Mouse (Mus musculus): ENCODE results near the gene Ppp1r36.
"Not testable (repeated sequence)": the region's sequence is repeated elsewhere in the genome, so short reads cannot be mapped to it uniquely, and the experiment has no call there.

The Ppp1r36 gene

DNA sequence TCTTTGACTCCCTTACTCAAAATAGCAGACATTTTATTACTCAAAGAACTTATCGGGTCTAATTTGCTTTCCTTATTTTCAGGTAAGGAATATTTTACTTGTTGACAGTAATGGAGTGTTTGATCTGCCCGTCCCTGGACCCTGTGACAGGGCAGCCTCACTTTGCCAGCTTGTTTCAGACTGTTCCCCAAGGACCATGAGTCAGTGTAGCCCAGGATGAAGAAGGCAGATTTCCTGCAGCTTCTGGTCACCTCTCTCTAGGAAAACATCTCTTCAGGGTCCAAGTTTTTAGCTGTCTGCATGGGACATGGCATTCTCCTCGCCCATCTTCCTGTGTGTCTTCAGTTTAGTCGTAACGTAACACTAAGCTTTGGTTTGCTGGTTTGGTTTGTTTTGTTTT lies 20.1 kb upstream of the Ppp1r36 start:
- DNase-seq (ENCODE audit: low read depth): no peak

GRCm38 (mm10) chr12:76401674-76402073 lies 15.7 kb upstream of the Ppp1r36 start:
- no peak for DNase-seq (ENCODE audit: low read depth)

- no peak for DNase-seq (ENCODE audit: low read depth)
These were observed 14.1 kb upstream of the Ppp1r36 start for GRCm38 (mm10) chr12:76402991-76403885.

DNA sequence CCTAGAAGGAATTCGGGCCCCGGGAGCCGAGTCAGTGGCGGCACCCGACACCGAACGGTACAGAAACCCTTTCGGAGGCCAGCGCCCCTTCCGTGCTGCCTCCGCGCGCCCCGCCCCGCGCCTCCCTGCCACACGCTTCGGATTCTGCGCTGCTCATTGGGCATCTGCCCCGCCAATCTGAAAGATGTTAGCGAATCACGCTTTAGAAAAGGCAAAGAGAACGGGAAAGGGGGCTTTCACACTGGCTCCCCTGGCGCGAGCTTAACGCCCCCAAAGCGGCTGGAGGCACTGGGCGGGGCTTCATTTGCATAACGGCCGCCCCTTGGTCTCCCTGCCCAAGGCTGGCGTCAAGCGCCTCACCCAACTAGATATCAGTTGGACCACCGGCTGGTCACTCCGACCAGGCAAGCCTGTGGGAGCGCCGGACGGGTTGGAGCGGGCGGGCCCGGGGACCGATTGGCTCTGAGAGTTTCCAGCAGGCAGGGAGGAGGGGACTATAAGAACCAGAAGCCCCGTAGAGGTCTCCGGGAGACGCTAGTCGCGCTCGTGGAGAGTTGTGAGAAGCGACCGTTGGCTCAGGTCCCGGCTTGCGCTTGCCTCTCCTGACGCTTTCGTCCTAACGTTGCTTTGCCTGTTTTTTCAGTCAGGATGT lies 13.3 kb upstream of the Ppp1r36 start, which contains the start of gene Hspa2:
TSS of gene Hspa2 (plus strand) at position 291 of the 652 bp plus-strand sequence.
- DNase-seq (ENCODE audit: low read depth): peak; percentile 99

DNA sequence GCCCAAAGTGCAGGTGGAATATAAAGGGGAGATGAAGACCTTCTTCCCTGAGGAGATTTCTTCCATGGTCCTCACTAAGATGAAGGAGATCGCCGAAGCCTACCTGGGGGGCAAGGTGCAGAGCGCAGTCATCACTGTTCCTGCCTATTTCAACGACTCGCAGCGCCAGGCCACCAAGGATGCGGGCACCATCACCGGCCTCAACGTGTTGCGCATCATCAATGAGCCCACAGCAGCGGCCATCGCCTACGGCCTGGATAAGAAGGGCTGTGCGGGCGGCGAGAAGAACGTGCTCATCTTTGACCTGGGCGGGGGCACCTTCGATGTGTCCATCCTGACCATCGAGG lies 12.5 kb upstream of the Ppp1r36 start:
- DNase-seq (ENCODE audit: low read depth): no peak

GRCm38 (mm10) chr12:76405183-76405970 lies 12.0 kb upstream of the Ppp1r36 start:
- no peak for DNase-seq (ENCODE audit: low read depth)

- no peak for DNase-seq (ENCODE audit: low read depth)
These were observed 11.4 kb upstream of the Ppp1r36 start for GRCm38 (mm10) chr12:76405971-76406370.

DNA sequence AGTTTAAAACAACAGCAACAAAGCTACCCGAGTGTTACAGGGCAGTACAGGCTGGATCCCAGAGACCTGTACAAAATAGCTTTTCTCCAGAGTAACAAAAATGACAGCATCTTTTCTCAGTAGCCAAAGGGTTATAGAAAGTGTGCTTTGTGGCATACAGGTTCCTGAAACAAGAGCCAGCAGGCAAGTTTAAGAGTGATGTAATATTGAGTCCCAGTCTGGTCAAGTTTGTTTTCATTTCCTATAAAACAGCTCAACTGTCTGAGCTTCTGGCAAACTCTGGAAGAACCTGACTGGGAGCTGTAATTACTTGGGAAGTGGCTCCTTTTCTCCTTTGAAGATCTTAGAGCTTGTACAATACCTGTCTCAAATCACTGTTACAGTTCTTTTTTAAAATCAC lies 10.2 kb upstream of the Ppp1r36 start:
- DNase-seq (ENCODE audit: low read depth): no peak

GRCm38 (mm10) chr12:76409166-76409565 lies 8.2 kb upstream of the Ppp1r36 start:
- DNase-seq (ENCODE audit: low read depth): no peak

DNA sequence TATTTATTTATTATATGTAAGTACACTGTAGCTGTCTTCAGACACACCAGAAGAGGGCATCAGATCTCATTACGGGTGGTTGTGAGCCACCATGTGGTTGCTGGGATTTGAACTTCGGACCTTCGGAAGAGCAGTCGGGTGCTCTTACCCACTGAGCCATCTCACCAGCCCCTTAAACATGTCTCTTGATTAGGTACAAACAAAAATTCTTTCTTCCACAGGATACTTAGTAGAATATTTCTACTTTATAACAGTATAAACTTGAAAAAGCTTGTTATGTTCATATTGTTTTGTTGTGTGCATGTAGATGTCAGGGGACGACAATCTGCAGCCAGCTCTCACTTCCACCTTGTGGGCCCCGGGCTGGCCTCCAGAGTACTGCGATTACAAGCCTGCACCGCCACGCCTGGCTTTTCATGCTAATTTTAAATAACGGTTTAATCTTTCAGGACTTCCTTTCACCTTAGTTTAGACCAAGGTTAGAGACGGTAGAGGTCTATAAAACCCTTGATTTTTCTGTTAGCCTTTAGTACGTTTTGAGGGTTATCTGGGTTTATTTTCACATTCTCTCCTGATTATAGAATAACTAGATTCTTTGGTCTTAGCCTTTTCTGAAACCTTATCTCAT lies 1.8 kb upstream of the Ppp1r36 start:
- no peak for DNase-seq (ENCODE audit: low read depth)

GRCm38 (mm10) chr12:76418346-76418745 lies 1.0 kb downstream of the Ppp1r36 start:
- DNase-seq (ENCODE audit: low read depth): no peak

DNA sequence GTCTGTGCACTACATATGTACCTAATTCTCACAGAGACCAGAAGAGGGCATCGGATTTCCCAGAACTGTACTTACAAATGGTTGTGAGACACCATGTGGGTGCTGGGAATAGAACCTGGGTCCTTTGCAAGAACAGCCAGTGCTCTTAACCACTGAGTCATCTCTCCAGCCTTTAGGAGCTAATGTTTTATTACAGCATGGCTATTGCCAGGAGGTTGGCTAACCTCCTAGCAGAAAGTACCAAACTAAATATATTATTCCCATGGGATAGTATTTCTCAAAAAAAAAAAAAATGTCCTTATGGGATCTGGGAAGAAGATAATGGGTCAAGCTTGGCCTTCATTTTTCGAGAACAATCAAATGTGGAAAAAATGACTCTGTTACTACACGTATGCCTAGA lies 7.9 kb downstream of the Ppp1r36 start:
- DNase-seq (ENCODE audit: low read depth): no peak

GRCm38 (mm10) chr12:76427546-76427945 lies 10.2 kb downstream of the Ppp1r36 start:
- DNase-seq (ENCODE audit: low read depth): no peak

GRCm38 (mm10) chr12:76430879-76431406 lies 13.6 kb downstream of the Ppp1r36 start:
- DNase-seq (ENCODE audit: low read depth): no peak

DNA sequence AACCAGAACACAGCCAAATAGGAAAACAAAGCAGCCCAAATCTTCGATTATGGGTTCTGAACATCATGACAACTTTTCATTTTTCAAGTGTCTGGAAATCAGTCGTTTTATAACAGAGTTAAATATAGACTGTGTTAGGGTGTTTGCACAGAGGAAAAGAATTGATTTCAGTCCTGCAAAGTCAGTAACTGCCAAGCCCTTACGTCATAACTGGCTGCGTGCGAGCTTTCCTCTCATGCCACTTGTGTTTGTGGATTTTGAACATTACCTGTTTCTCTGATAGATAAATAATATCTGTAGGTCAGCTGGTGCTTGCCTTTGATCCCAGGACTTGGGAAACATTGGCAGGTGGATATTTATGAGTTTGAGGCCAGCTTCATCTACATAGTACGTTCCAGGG lies 14.1 kb downstream of the Ppp1r36 start:
- no peak for DNase-seq (ENCODE audit: low read depth)

- no peak for DNase-seq (ENCODE audit: low read depth)
These were observed 16.8 kb downstream of the Ppp1r36 start for GRCm38 (mm10) chr12:76434111-76434510.

GRCm38 (mm10) chr12:76435084-76435483 lies 17.7 kb downstream of the Ppp1r36 start:
- no peak for DNase-seq (ENCODE audit: low read depth)

DNA sequence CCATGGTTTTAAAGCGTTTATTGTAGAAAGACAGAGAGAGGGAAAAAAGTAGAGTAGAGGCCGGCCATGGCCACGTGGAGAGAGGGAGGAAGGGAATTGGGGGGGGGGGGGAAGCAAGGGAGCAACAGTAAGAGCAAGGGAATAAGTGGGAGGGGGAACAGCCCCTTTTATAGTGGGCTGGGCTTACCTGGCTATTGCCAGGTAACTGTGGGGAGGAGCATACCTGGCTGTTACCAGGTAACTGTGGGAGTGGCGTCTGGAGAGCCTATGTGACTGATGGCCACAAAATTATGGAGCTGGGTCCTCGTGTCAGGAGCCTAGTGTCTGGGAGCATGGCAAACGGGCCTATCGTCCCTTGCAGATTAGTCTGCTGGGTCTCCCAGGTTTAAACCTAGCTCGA lies 18.2 kb downstream of the Ppp1r36 start:
- no peak for DNase-seq (ENCODE audit: low read depth)

DNA sequence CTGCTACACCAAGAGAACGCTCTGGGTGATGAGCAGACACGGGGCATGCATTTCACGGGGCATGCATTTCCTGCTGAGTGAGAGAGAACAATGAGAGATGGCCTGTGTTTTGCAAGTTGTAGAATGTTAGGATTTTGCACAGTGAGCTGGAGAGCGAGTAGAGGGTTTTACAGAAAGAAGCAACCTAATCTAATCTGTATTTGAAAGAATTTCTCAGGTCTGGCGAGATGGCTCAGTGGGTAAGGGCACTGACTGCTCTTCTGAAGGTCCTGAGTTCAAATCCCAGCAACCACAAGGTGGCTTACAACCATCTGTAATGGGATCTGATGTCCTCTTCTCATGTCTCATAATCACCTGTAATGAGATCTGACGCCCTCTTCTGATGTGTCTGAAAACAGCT lies 26.1 kb downstream of the Ppp1r36 start:
- not testable (repeated sequence) for DNase-seq (ENCODE audit: low read depth)

DNA sequence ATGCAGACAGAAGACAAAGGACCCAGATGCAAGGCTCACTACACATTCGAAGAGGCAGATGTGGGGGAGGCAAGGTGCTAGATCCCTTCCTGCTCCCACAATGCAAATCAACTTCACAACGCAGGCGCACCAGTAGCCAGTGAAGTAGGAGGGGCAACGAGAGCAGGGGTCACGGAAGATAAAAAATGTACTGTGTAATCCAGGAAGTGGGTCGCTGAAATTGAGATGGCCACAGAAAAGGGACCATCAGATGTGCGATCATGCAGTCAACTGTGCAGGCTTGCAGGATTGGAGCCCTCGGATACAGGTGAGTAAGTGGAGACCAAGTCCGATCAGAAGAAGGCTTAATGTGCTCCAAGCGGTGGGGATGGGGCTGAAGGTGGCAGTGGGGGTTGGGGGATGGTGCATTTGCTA lies 27.0 kb downstream of the Ppp1r36 start:
- no peak for DNase-seq (ENCODE audit: low read depth)

- DNase-seq (ENCODE audit: low read depth): no peak
These were observed 27.5 kb downstream of the Ppp1r36 start for GRCm38 (mm10) chr12:76444862-76445261.

DNA sequence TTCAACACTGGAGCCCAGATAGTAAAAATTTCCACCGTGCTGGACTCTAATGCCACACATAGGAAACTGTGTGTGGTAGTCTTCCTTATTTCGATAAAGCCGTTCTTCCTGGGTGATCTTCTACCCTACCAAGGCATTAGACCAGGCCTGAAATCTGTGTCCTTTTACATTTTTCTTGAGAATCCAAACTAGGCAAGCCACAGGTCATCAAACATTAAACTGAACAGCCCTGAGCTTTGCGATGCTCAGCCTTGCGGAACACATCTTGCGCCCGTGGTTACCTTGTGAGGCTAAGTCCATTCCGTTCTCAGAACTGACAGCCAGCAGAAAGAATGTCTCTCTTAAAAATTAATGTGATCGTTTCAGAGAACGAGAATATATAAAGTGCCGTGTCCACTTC lies 28.9 kb downstream of the Ppp1r36 start:
- DNase-seq (ENCODE audit: low read depth): no peak
